Mouse (Mus musculus): ENCODE results near the gene Foxk2. TPM values are rescaled to one million over a fixed set of nuclear protein-coding genes. Genes with fewer than 3 reads are reported as not detected.
"Not testable (repeated sequence)": the region's sequence is repeated elsewhere in the genome, so short reads cannot be mapped to it uniquely, and the experiment has no call there.

Foxk2 gene
- polyA plus RNA-seq, 1 experiment from 2014 or later: 9.3 TPM

DNA sequence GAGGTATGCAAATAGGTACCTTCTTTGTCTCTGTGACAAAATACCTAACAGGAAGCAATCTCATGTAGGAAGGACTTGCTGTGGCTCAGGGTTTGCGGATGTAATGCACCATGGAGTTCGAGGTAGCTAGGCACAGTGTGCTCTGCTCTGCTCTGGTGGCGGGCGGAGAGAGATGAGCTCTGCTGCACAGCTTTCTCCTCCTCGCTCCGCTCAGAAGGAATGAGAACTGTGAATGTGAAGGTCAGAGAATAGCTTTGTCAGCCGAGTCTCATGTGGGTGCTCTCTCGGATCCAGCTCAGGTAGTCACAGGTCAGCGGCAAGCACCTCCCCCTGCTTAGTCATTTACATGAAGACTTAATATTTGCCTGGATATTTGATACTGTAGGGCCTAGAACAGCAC, 40.5 kb downstream of the Foxk2 start:
- 86% methylated on average over 9 of the region's 9 CpGs for WGBS
- Histone ChIP-seq H3K36me3 (peaks cover 96% of the 10 kb centered on the region), H3K27ac (no peak overlapping the region), H3K4me1 (no peaks in the 10 kb centered on the region), H3K4me3 (no peak overlapping the region), H3K9me3 (no peaks in the 10 kb centered on the region), H3K27me3 (ENCODE audit: insufficient read depth, poor library complexity, severe bottlenecking) (no peaks in the 10 kb centered on the region)
- no peak for DNase-seq (ENCODE audit: low spot score)

DNA sequence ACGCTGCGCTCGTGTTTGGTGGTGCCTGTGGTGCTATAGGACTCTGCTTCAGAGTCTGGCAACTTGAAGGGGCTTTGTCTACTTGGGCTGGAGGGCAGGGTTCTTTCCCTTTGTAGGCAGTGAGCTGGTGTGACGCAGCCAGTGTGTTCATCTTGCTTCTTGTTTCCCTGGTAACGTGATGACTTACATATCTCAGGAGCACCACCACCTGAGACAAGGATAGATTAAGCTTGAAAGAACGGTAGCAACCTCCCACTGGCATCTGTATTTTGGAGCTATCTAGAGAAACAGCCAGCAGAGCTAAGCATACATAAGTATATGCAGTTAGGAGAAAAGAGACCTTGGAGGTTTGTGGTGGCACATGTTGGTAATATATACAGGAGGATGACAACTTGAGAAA, 45.6 kb downstream of the Foxk2 start:
- WGBS: 91% methylated on average over 6 of the region's 6 CpGs
- H3K4me1 ChIP-seq: no peaks in the 10 kb centered on the region
- H3K36me3 ChIP-seq: peaks cover 96% of the 10 kb centered on the region
- no peaks in the 10 kb centered on the region for H3K27me3 ChIP-seq (ENCODE audit: insufficient read depth, poor library complexity, severe bottlenecking)
- no peak overlapping the region for H3K4me3 ChIP-seq
- no peak for DNase-seq (ENCODE audit: low spot score)
- peaks cover 2% of the 10 kb centered on the region; the same call in 1 of the 2 replicates for H3K9me3 ChIP-seq
- no peak overlapping the region for H3K27ac ChIP-seq

DNA sequence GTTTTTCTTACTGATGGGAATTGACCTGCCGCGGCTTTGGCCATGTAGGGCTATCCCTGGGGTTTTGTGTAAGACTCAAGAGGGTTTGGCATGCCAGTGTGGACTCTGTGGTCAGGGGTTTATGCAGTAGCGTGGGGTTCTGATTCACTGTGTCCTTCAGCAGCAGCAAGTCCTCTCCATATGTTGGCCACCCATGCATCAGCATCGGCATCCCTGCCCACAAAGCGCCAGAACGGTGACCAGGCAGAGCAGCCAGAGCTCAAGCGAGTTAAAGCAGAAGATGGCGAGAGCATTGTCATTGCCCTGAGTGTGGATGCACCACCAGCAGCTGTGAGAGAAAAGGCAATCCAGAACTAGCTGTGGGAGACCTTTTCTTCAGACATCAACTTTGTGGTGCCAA, 46.8 kb downstream of the Foxk2 start:
- 92% methylated on average over 8 of the region's 8 CpGs for WGBS
- peaks cover 88% of the 10 kb centered on the region for H3K36me3 ChIP-seq
- no peaks in the 10 kb centered on the region for H3K27me3 ChIP-seq (ENCODE audit: insufficient read depth, poor library complexity, severe bottlenecking)
- H3K4me1 ChIP-seq: no peaks in the 10 kb centered on the region
- peaks cover 2% of the 10 kb centered on the region for H3K9me3 ChIP-seq
- H3K4me3 ChIP-seq: no peak overlapping the region
- no peak for DNase-seq (ENCODE audit: low spot score)
- H3K27ac ChIP-seq: no peak overlapping the region

DNA sequence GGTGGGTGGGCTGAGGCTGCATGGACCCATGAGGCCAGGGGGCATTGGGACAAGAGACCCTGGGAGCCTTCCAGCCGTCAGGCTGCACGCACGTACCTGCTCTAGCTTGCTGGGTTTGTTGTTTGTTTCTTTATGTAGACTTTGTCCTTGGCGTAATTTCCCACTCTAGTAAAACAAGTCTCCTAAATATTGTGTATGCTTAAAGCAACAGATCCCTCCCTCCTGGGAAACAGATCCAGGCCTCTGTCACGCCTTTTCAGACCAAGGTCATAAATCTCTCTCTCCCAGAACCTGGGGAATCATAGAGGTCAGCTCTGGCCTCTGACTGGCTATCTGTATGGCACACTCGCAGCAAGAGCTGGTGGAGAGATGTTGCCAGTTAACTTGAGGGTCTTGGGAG, 47.9 kb downstream of the Foxk2 start:
- not testable (repeated sequence) for H3K4me3 ChIP-seq; DNase-seq (ENCODE audit: low spot score); H3K4me1 ChIP-seq; H3K27ac ChIP-seq; H3K9me3 ChIP-seq; H3K27me3 ChIP-seq (ENCODE audit: insufficient read depth, poor library complexity, severe bottlenecking)
- peaks cover 77% of the 10 kb centered on the region for H3K36me3 ChIP-seq
- WGBS: 92% methylated on average over 6 of the region's 6 CpGs

DNA sequence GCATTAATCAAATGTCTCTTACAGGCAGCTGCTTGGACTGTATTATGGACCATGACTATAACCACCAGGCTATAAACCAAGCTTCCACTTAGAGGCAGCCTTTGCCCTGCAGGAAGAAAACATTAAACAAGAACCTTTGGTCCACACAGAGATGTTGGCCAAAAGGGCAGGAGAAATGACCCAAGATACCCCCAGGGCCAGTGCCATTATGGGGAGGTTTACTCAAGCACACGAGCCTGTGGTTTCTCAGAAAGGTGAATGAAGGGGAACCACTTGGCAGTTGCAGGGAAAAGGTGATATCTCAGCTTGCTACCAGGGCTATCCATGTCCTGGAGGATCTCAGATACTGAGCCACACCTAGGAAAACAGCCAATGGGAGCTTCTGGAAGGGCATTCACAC, 66.2 kb downstream of the Foxk2 start:
- Histone ChIP-seq H3K4me3 (no peak overlapping the region), H3K4me1 (no peaks in the 10 kb centered on the region), H3K27me3 (ENCODE audit: insufficient read depth, poor library complexity, severe bottlenecking) (no peaks in the 10 kb centered on the region), H3K27ac (no peak overlapping the region), H3K9me3 (no peaks in the 10 kb centered on the region), H3K36me3 (peaks cover 64% of the 10 kb centered on the region)
- DNase-seq (ENCODE audit: low spot score): no peak
- WGBS: 74% methylated on average over 1 of the region's 1 CpGs

DNA sequence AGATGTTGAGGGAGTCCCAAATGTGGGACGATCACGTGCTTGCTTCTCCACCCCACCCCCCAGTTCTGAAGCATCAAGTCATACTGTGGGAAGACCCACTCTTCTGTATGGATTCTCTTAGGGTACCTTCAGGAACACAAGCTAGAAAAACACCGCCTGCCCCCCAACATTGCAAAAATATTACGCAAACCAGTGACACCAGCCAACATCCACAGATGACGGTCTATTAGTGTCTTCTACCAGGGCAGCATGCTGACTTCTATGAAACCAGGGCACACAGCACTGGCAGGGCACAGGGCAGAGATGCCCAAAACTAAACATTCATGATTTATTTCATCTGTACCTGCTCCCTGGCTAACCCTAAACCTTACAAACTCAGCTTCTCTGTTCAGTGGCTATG, 66.9 kb downstream of the Foxk2 start:
- H3K4me3 ChIP-seq: no peak overlapping the region
- peaks cover 62% of the 10 kb centered on the region for H3K36me3 ChIP-seq
- H3K4me1 ChIP-seq: no peaks in the 10 kb centered on the region
- H3K9me3 ChIP-seq: no peaks in the 10 kb centered on the region
- no peak overlapping the region for H3K27ac ChIP-seq
- no peaks in the 10 kb centered on the region for H3K27me3 ChIP-seq (ENCODE audit: insufficient read depth, poor library complexity, severe bottlenecking)
- 94% methylated on average over 5 of the region's 5 CpGs for WGBS
- DNase-seq (ENCODE audit: low spot score): no peak

DNA sequence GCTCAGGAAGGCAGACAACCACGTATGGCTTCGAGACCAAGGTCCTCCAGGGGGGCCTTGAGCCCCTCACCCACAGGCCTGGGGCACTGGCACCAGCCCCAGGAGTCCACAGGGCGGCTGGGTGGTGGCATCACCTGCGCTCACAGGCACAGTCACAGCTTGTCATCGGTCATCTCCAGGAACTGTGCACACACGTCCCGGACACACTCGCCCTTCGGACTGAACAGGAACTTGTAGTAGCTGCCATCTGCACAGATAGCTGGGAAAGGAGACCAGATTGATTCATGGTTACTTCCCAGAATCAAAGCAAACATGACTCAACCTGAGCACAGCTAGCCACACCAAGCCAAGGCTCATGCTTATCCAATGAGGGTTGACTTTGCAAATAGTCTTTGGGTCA, 68.4 kb downstream of the Foxk2 start:
- peaks cover 75% of the 10 kb centered on the region for H3K36me3 ChIP-seq

DNA sequence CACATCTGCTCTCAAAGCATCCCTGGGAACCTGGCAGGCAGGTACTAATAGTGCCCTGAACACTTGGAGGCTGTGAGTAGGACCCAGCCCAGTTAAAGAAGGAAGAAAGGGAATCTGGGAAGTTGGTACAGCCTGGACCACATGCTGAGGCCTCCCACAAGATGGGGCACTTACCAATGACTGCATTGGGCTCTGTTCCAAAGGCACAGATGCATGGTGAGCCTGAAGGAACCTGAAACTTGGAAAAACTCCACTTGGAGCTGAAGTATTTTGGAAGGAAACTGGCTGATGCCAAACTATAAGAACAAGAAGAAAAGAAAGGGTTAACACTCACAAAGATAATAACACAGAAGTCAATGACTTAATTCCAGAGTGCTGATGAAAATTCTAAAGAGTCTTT, 68.8 kb downstream of the Foxk2 start:
- Histone ChIP-seq H3K36me3 (peaks cover 76% of the 10 kb centered on the region), H3K4me1 (no peaks in the 10 kb centered on the region), H3K4me3 (no peak overlapping the region), H3K27ac (no peak overlapping the region), H3K9me3 (no peaks in the 10 kb centered on the region), H3K27me3 (ENCODE audit: insufficient read depth, poor library complexity, severe bottlenecking) (no peaks in the 10 kb centered on the region)
- DNase-seq (ENCODE audit: low spot score): no peak

More for the DNA sequence above, 68.4 kb downstream of the Foxk2 start:
- no peak overlapping the region for H3K4me3 ChIP-seq
- no peak for DNase-seq (ENCODE audit: low spot score)
- 95% methylated on average over 9 of the region's 9 CpGs for WGBS
- H3K4me1 ChIP-seq: no peaks in the 10 kb centered on the region
- H3K27me3 ChIP-seq (ENCODE audit: insufficient read depth, poor library complexity, severe bottlenecking): no peaks in the 10 kb centered on the region
- no peaks in the 10 kb centered on the region for H3K9me3 ChIP-seq
- H3K27ac ChIP-seq: no peak overlapping the region

DNA sequence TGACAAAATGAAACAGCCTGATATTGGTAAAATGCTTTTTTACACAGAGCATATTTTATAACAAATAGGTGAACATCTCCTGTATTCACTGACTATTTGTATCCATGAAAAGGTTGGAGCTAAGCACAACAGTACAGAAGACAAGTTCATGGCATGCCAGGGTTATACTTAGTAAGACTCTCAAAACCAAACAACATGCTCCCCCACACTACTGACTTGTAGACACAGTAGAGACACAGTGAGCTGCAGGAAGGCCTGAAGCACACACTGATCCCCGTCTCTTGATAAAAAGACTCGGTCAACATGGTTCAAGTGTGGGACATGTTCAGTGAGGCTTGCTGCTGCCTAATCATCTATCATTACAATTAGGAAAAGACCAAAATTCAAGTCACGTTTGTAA, 71.9 kb downstream of the Foxk2 start:
- peak; percentile 51 for DNase-seq (ENCODE audit: low spot score)
- 84% methylated on average over 3 of the region's 3 CpGs for WGBS
- no peaks in the 10 kb centered on the region for H3K4me1 ChIP-seq
- H3K36me3 ChIP-seq: peaks cover 88% of the 10 kb centered on the region
- H3K9me3 ChIP-seq: no peaks in the 10 kb centered on the region
- no peaks in the 10 kb centered on the region for H3K27me3 ChIP-seq (ENCODE audit: insufficient read depth, poor library complexity, severe bottlenecking)
- H3K27ac ChIP-seq: no peak overlapping the region
- no peak overlapping the region for H3K4me3 ChIP-seq

DNA sequence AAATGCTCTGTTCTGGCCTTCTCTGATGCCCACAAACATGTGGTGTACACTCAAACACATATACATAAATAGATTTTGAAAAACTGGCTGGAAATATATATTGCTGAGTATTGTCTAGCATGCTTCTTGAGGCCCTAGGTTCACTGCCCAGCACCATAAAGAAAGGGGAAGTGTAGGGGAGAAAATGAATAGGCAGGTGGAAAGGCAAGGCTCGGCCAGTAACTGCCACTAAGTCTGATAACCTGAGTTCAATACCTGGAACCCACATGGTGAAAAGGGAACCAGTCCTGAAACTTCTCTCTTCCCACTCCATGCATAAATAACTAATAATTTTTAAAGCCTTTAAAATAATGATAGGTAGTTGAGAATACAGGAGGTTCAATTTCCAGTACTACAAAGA, 79.9 kb downstream of the Foxk2 start:
- Histone ChIP-seq H3K4me1 (no peaks in the 10 kb centered on the region), H3K36me3 (peaks cover 51% of the 10 kb centered on the region), H3K9me3 (no peaks in the 10 kb centered on the region), H3K27me3 (ENCODE audit: insufficient read depth, poor library complexity, severe bottlenecking) (no peaks in the 10 kb centered on the region), H3K4me3 (no peak overlapping the region), H3K27ac (no peak overlapping the region)
- no peak for DNase-seq (ENCODE audit: low spot score)
- 89% methylated on average over 1 of the region's 1 CpGs for WGBS

DNA sequence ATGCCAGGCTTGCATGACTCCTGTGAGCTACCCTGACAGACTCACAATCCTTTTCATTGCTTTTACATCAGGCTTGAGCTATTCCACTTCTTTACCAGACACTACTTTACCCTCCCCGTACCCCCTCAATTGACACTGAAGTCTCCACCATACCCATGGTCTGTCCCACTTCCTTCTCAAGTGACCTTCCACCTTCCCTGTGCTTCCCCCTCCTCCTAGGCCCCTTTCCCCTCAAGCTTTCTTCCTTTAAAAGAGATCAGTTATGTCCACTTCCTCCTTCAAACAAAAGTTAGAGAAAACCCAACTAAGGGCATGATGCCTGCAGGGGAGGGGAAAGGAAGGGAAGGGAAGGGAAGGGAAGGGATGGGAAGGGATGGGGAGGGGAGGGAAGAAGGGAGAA, 80.5 kb downstream of the Foxk2 start:
- Histone ChIP-seq H3K9me3 (no peaks in the 10 kb centered on the region), H3K27ac (no peak overlapping the region), H3K4me1 (no peaks in the 10 kb centered on the region), H3K36me3 (peaks cover 44% of the 10 kb centered on the region), H3K27me3 (ENCODE audit: insufficient read depth, poor library complexity, severe bottlenecking) (no peaks in the 10 kb centered on the region), H3K4me3 (no peak overlapping the region)
- WGBS: 76% methylated on average over 1 of the region's 1 CpGs
- DNase-seq (ENCODE audit: low spot score): peak; percentile 25

DNA sequence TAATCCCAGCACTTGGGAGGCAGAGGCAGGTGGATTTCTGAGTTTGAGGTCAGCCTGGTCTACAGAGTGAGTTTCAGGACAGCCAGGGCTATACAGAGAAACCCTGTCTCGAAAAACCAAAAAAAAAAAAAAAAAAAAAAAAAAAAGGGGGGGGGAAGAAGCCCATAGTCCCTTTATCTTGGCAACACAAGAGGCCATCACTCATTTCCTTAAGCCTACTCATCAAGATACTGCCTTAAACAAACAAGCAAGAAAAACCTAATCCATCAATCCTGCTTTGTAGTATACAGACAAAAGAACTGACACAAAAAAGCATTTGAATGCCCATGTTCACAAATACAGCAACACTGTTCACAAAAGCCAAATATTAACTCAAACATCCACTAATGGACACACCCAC, 82.6 kb downstream of the Foxk2 start:
- H3K9me3 ChIP-seq; H3K27ac ChIP-seq; H3K4me1 ChIP-seq; H3K4me3 ChIP-seq; DNase-seq (ENCODE audit: low spot score); H3K27me3 ChIP-seq (ENCODE audit: insufficient read depth, poor library complexity, severe bottlenecking): not testable (repeated sequence)
- peaks cover 47% of the 10 kb centered on the region for H3K36me3 ChIP-seq
- 11% methylated on average over 1 of the region's 1 CpGs for WGBS

DNA sequence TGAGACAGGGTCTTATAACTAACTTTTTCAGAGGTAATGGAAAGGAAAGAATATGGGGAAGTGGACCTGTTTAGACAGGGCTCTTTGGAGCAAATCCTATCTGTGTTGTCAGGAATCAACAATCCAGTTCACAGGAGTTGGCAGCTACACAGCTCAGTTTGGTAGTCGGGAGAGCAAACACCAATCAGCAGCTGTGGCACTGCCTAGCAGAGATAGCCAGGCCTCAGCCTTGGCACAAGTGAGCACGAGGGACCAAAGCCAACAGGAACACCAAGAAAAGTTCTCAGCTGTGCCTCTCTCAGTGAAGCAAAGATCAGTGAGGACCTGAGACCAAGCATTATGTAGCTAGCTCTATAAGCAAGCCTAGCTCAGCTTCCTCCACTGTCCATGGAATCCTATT, 87.2 kb downstream of the Foxk2 start:
- 89% methylated on average over 2 of the region's 2 CpGs for WGBS
- H3K4me1 ChIP-seq: no peaks in the 10 kb centered on the region
- no peaks in the 10 kb centered on the region for H3K27me3 ChIP-seq (ENCODE audit: insufficient read depth, poor library complexity, severe bottlenecking)
- H3K4me3 ChIP-seq: no peak overlapping the region
- H3K27ac ChIP-seq: no peak overlapping the region
- no peaks in the 10 kb centered on the region for H3K9me3 ChIP-seq
- peaks cover 53% of the 10 kb centered on the region for H3K36me3 ChIP-seq
- DNase-seq (ENCODE audit: low spot score): no peak

DNA sequence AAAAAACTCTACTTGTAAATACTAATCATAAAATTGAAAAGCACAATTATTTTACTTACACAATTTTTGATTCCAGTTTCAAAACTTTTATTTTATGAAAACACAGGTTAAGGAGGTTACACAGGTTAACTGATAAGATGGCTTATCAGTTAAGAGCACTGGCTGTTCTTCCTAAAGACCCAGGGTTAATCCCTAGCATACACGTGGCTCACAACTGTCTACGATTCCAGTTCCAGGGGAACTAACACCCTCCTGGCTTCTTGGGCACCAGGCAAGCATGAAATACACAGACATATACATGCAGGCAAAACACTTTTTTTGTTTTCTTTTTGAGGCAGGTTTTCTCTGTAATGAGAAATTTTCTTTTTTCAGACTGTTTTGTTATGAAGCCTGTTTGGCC, 88.4 kb downstream of the Foxk2 start:
- no peak for DNase-seq (ENCODE audit: low spot score)
- Histone ChIP-seq H3K36me3 (peaks cover 54% of the 10 kb centered on the region), H3K4me3 (no peak overlapping the region), H3K4me1 (peaks cover 9% of the 10 kb centered on the region), H3K27me3 (ENCODE audit: insufficient read depth, poor library complexity, severe bottlenecking) (no peaks in the 10 kb centered on the region), H3K27ac (no peak overlapping the region), H3K9me3 (no peaks in the 10 kb centered on the region)
- 92% methylated on average over 2 of the region's 2 CpGs for WGBS

Measured in heart, embryonic 10.5 days (tissue).